Mouse (Mus musculus): ENCODE results near the gene Snx20.

DNA sequence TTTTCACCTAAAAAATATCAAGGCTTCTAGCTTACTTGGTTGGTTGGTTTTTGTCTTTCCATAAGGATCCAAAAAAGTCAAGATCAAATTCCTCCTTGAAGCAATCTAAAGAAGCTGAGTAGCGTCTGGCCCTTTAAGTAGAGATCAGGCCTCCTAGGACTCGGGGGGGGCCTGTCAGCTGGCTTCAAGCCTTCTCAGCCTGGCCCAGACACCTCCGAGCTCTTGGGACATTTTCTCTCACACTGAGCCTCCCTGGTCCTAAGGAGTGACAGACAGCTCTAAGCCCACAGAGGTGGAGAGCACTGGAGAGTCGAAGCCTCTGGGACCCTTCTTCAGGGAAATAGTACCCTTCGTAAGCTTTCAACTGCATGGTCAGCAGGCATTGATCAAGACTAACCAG is 37.4 kb downstream of the Snx20 start:
- TF ChIP-seq CTCF (IDR thresholded peaks at IDR 0.05; ENCODE audit: low read depth, low read length) (no peak), POLR2A (IDR thresholded peaks at IDR 0.05; ENCODE audit: borderline replicate concordance, low read depth, low read length) (no peak)

Data from bone marrow macrophage, adult 2 months (primary cell).